8 mouse cellular contexts compared by ENCODE assay signal in genomic region chr2:114260397-114261071, GRCm38 (mm10). TPM values are rescaled to one million over a fixed set of nuclear protein-coding genes. Genes with fewer than 3 reads are reported as not detected.
DNase-seq lines count a peak whose midpoint lies in the region; ATAC-seq and TF ChIP-seq lines count a peak whose summit lies in the region.

No protein-coding gene starts in this region.

- H3K9ac ChIP-seq in heart, embryonic 16.5 days (ENCODE audit: low read length), result no peak overlapping the region
- H3K9ac ChIP-seq in lung, postnatal 0 days (replicated peaks; ENCODE audit: low read depth), result no peak overlapping the region

- intact Hi-C loops in gastrocnemius, adult 2 months (cut with DNase I), result no loop called here

- no peaks in the 10 kb centered on the region; the same call in 1 of the 2 replicates for H3K27me3 ChIP-seq in heart, embryonic 16.5 days (ENCODE audit: control insufficient read depth, insufficient read depth, low read length)
- no peaks in the 10 kb centered on the region for H3K27me3 ChIP-seq in lung, postnatal 0 days (replicated peaks; ENCODE audit: insufficient read depth, low read length)

- H3K4me2 ChIP-seq in heart, embryonic 16.5 days (ENCODE audit: low read depth, low read length), result peak overlapping the region; percentile 47
- peak overlapping the region; percentile 8; the same call in 1 of the 2 replicates for H3K4me2 ChIP-seq in lung, postnatal 0 days (replicated peaks; ENCODE audit: low read depth, low read length)

- peak; percentile 22 for DNase-seq in gastrocnemius, adult 2 months
- no peak for DNase-seq in gastrocnemius, adult 8-10 months (ENCODE audit: low spot score in 2 of 2)
- peak; percentile 88 for DNase-seq in adipocyte (ENCODE audit: low spot score)
- DNase-seq in embryo, embryonic 11.5 days (ENCODE audit: low read depth, low spot score), result peak; percentile 49
- DNase-seq in kidney, postnatal 10 days, result peak; percentile 61
- DNase-seq in lung, postnatal 0 days (ENCODE audit: low spot score), result peak; percentile 79
- DNase-seq in retina, postnatal 7 days (ENCODE audit: low read depth, low spot score), result peak; percentile 36

- H3K27ac ChIP-seq in gastrocnemius, adult 2 months, result no peak overlapping the region
- no peak overlapping the region for H3K27ac ChIP-seq in heart, embryonic 16.5 days (ENCODE audit: low read length)
- H3K27ac ChIP-seq in lung, postnatal 0 days (ENCODE audit: low read length), result no peak overlapping the region

- no peak; the same call in 1 of the 2 replicates for TF ChIP-seq EP300 in lung, postnatal 0 days (IDR thresholded peaks at IDR 0.05)

- peak overlapping the region; percentile 36 for H3K4me3 ChIP-seq in gastrocnemius, adult 2 months
- peak overlapping the region; percentile 24; the same call in 1 of the 2 replicates for H3K4me3 ChIP-seq in heart, embryonic 16.5 days (ENCODE audit: low read length)
- no peak overlapping the region for H3K4me3 ChIP-seq in lung, postnatal 0 days (ENCODE audit: low read depth, low read length)

- no peaks in the 10 kb centered on the region for H3K36me3 ChIP-seq in heart, embryonic 16.5 days (ENCODE audit: control insufficient read depth, insufficient read depth)
- H3K36me3 ChIP-seq in lung, postnatal 0 days (ENCODE audit: insufficient read depth, low read length), result no peaks in the 10 kb centered on the region

- 0 out of 2 replicates have a peak, but pooled peaks have one; percentile 55 for ATAC-seq in heart, embryonic 16.5 days (replicated peaks; ENCODE audit: extremely low read depth, insufficient read depth, low FRiP score)
- ATAC-seq in lung, postnatal 0 days, result peak; percentile 66; the same call in 1 of the 2 replicates

- TF ChIP-seq CTCF in gastrocnemius, adult 2 months (IDR thresholded peaks at IDR 0.05), result peak; percentile 76
- peak; percentile 87 for TF ChIP-seq CTCF in lung, postnatal 0 days (IDR thresholded peaks at IDR 0.05)

- H3K4me1 ChIP-seq in heart, embryonic 16.5 days (ENCODE audit: control insufficient read depth, insufficient read depth, low read length), result peaks cover 3% of the 10 kb centered on the region; the same call in 1 of the 2 replicates
- no peaks in the 10 kb centered on the region for H3K4me1 ChIP-seq in lung, postnatal 0 days (ENCODE audit: insufficient read depth, low read depth, low read length)

- WGBS in heart, embryonic 16.5 days, result 30% methylated on average over 8 of the region's 8 CpGs
- WGBS in lung, postnatal 0 days, result 34% methylated on average over 8 of the region's 8 CpGs

- H3K9me3 ChIP-seq in heart, embryonic 16.5 days (replicated peaks; ENCODE audit: control insufficient read depth, low read length), result no peaks in the 10 kb centered on the region
- no peaks in the 10 kb centered on the region for H3K9me3 ChIP-seq in lung, postnatal 0 days (ENCODE audit: low read length)

RNA-seq across cellular contexts. Expression of gene Zfp770, which starts 59.3 kb away (rescaled TPM):
- total RNA-seq in gastrocnemius, adult 2 months (2021), result 10 to 100 TPM; 19.4 to 26.3 TPM
- 10 to 100 TPM; 18.1 to 27.7 (median 21.5) TPM for total RNA-seq in gastrocnemius, adult 8-10 months (2022)
- polyA plus RNA-seq in heart, embryonic 16.5 days (2015; fragmentation: Nextera tagmentation; extraction: Ambion mirVana), result 2.8 and 3.1 TPM in 2 replicates
- 2.3 and 2.5 TPM in 2 replicates for polyA plus RNA-seq in lung, postnatal 0 days (2015; fragmentation: Nextera tagmentation; extraction: Ambion mirVana)

Comparison
In these comparisons a context has a peak if more than half of its experiments do, and no peak if none do; other contexts are left out.
1. DNase-seq: peak in gastrocnemius, adult 2 months (single experiment), adipocyte (single experiment), embryo, embryonic 11.5 days (single experiment), kidney, postnatal 10 days (single experiment), lung, postnatal 0 days (single experiment) and retina, postnatal 7 days (single experiment); none in gastrocnemius, adult 8-10 months (0 of 2).